In genomic region chr12:76673794-76674222, GRCm38 (mm10) we compare ENCODE assay signal across 9 mouse cellular contexts. TPM values are rescaled to one million over a fixed set of nuclear protein-coding genes. Genes with fewer than 3 reads are reported as not detected.
DNase-seq lines count a peak whose midpoint lies in the region; ATAC-seq lines count a peak whose summit lies in the region.
"Had no signal": no experiment of that assay in that cellular context is flagged by ENCODE, and none has a peak within 500 bp of the region (broad histone marks: within the 10 kb centered on the region; RNA-seq: fewer than 3 reads in every experiment).

No protein-coding gene starts in this region.

- H3K36me3 ChIP-seq in kidney, embryonic 14.5 days (ENCODE audit: control insufficient read depth, insufficient read depth, low read length): no peaks in the 10 kb centered on the region
- H3K36me3 ChIP-seq in megakaryocyte, embryonic 14.5 days (replicated peaks; ENCODE audit: low read length): no peaks in the 10 kb centered on the region
- no peaks in the 10 kb centered on the region for H3K36me3 ChIP-seq in neural tube, embryonic 15.5 days

- WGBS in kidney, embryonic 14.5 days: 78% methylated on average over 12 of the region's 12 CpGs
- WGBS in neural tube, embryonic 15.5 days: 85% methylated on average over 12 of the region's 12 CpGs

- H3K4me1 ChIP-seq in kidney, embryonic 14.5 days (ENCODE audit: control insufficient read depth, insufficient read depth, low read length): no peaks in the 10 kb centered on the region
- peaks cover 80% of the 10 kb centered on the region for H3K4me1 ChIP-seq in megakaryocyte, embryonic 14.5 days
- H3K4me1 ChIP-seq in neural tube, embryonic 15.5 days: peaks cover 14% of the 10 kb centered on the region; the same call in 1 of the 2 replicates

- no peaks in the 10 kb centered on the region for H3K9me3 ChIP-seq in kidney, embryonic 14.5 days (ENCODE audit: control insufficient read depth, low read length)
- peaks cover 4% of the 10 kb centered on the region; the same call in 1 of the 2 replicates for H3K9me3 ChIP-seq in megakaryocyte, embryonic 14.5 days
- H3K9me3 ChIP-seq in neural tube, embryonic 15.5 days (replicated peaks): no peaks in the 10 kb centered on the region

- no peak overlapping the region for H3K4me2 ChIP-seq in kidney, embryonic 14.5 days (replicated peaks; ENCODE audit: low read depth, low read length)
- H3K4me2 ChIP-seq in neural tube, embryonic 15.5 days: no peak overlapping the region

- no peak for DNase-seq in kidney, postnatal 10 days
- peak; percentile 88 for DNase-seq in c-Kit-negative CD71-positive TER-119-positive erythroid progenitor cells, embryonic 14.5 days (ENCODE audit: low read depth, low spot score)
- DNase-seq in thymus, postnatal 0 days (ENCODE audit: low spot score): no peak
- DNase-seq: lung, adult 2 months had no signal

- H3K27me3 ChIP-seq in kidney, embryonic 14.5 days (ENCODE audit: control insufficient read depth, insufficient read depth, low read length): no peaks in the 10 kb centered on the region
- H3K27me3 ChIP-seq in megakaryocyte, embryonic 14.5 days (replicated peaks): no peaks in the 10 kb centered on the region
- no peaks in the 10 kb centered on the region for H3K27me3 ChIP-seq in neural tube, embryonic 15.5 days (replicated peaks)

- H3K4me3 ChIP-seq in kidney, embryonic 14.5 days (ENCODE audit: low read length): no peak overlapping the region
- peak overlapping the region; percentile 65 for H3K4me3 ChIP-seq in megakaryocyte, embryonic 14.5 days (replicated peaks)
- H3K4me3 ChIP-seq in neural tube, embryonic 15.5 days (replicated peaks): no peak overlapping the region
- H3K4me3 ChIP-seq: myocyte had no signal

- H3K9ac ChIP-seq in kidney, embryonic 14.5 days (ENCODE audit: low read depth, low read length): no peak overlapping the region
- H3K9ac ChIP-seq in neural tube, embryonic 15.5 days (replicated peaks): no peak overlapping the region

- 0 out of 2 replicates have a peak, but pooled peaks have one; percentile 41 for ATAC-seq in kidney, embryonic 14.5 days (ENCODE audit: low FRiP score, low TSS enrichment)
- peak; percentile 12; the same call in 1 of the 2 replicates for ATAC-seq in granulocyte monocyte progenitor cell, adult 5-6 weeks (replicated peaks; ENCODE audit: poor library complexity, severe bottlenecking)
- no peak; the same call in 1 of the 2 replicates for ATAC-seq in neural tube, embryonic 15.5 days (ENCODE audit: low FRiP score)

- no peak overlapping the region for H3K27ac ChIP-seq in kidney, embryonic 14.5 days (ENCODE audit: low read depth, low read length)
- no peak overlapping the region for H3K27ac ChIP-seq in neural tube, embryonic 15.5 days (replicated peaks)

RNA-seq across cellular contexts. Expression of gene Sptb, which starts 36.5 kb away (rescaled TPM):
- 0.40 and 1.0 TPM in 2 replicates for polyA plus RNA-seq in kidney, embryonic 14.5 days (2014; fragmentation: Nextera tagmentation; extraction: Ambion mirVana)
- total RNA-seq in granulocyte monocyte progenitor cell, adult 5-6 weeks (2014; fragmentation: Nextera tagmentation): 0.02 and 0.04 TPM in 2 replicates
- 0.26 and 0.93 TPM in 2 replicates for total RNA-seq in granulocyte monocyte progenitor cell, adult 5-6 weeks (2017)
- polyA plus RNA-seq in megakaryocyte, embryonic 14.5 days (2012; ENCODE audit: insufficient read depth, low replicate concordance): 23.3 and 25.7 TPM in 2 replicates
- 0.29 and 0.31 TPM in 2 replicates for polyA plus RNA-seq in thymus, postnatal 0 days (2015; fragmentation: Nextera tagmentation; extraction: Ambion mirVana)
- polyA plus RNA-seq in neural tube, embryonic 15.5 days (2015; fragmentation: Nextera tagmentation; extraction: Ambion mirVana): 6.6 and 7.3 TPM in 2 replicates
